ENCODE assay signal across 8 mouse cellular contexts in genomic region chr11:72489397-72489796, GRCm38 (mm10). TPM values are rescaled to one million over a fixed set of nuclear protein-coding genes. Genes with fewer than 3 reads are reported as not detected.
DNase-seq lines count a peak whose midpoint lies in the region; ATAC-seq and TF ChIP-seq lines count a peak whose summit lies in the region.

No protein-coding gene starts in this region.

- H3K27ac ChIP-seq in heart, embryonic 11.5 days (ENCODE audit: low read depth, low read length): no peak overlapping the region
- no peak overlapping the region for H3K27ac ChIP-seq in limb, embryonic 15.5 days
- peak overlapping the region; percentile 56; the same call in 1 of the 2 replicates for H3K27ac ChIP-seq in stomach, postnatal 0 days (replicated peaks)

- H3K9ac ChIP-seq in heart, embryonic 11.5 days (ENCODE audit: low read depth, low read length): peak overlapping the region; percentile 69
- peak overlapping the region; percentile 35 for H3K9ac ChIP-seq in limb, embryonic 15.5 days
- peak overlapping the region; percentile 61 for H3K9ac ChIP-seq in stomach, postnatal 0 days (ENCODE audit: low read length)

- peak overlapping the region; percentile 99 for H3K4me2 ChIP-seq in heart, embryonic 11.5 days
- H3K4me2 ChIP-seq in limb, embryonic 15.5 days: peak overlapping the region; percentile 99
- H3K4me2 ChIP-seq in stomach, postnatal 0 days (replicated peaks; ENCODE audit: low read depth): peak overlapping the region; percentile 94

- no peaks in the 10 kb centered on the region for H3K36me3 ChIP-seq in heart, embryonic 11.5 days (ENCODE audit: control insufficient read depth, insufficient read depth, low read length)
- no peaks in the 10 kb centered on the region for H3K36me3 ChIP-seq in limb, embryonic 15.5 days
- H3K36me3 ChIP-seq in stomach, postnatal 0 days (ENCODE audit: control insufficient read depth, insufficient read depth, low read length): no peaks in the 10 kb centered on the region

- H3K27me3 ChIP-seq in heart, embryonic 11.5 days (ENCODE audit: control insufficient read depth, insufficient read depth, low read length): peaks cover 34% of the 10 kb centered on the region
- peaks cover 58% of the 10 kb centered on the region for H3K27me3 ChIP-seq in limb, embryonic 15.5 days
- no peaks in the 10 kb centered on the region for H3K27me3 ChIP-seq in stomach, postnatal 0 days (ENCODE audit: control insufficient read depth, insufficient read depth, low read length)

- H3K4me1 ChIP-seq in heart, embryonic 11.5 days (ENCODE audit: control insufficient read depth, insufficient read depth, low read length): peaks cover 32% of the 10 kb centered on the region
- H3K4me1 ChIP-seq in limb, embryonic 15.5 days: peaks cover 17% of the 10 kb centered on the region
- peaks cover 6% of the 10 kb centered on the region; the same call in 1 of the 2 replicates for H3K4me1 ChIP-seq in stomach, postnatal 0 days (replicated peaks; ENCODE audit: control insufficient read depth, insufficient read depth)

- TF ChIP-seq CTCF in stomach, postnatal 0 days (IDR thresholded peaks at IDR 0.05; ENCODE audit: low read depth): no peak

- ATAC-seq in heart, embryonic 11.5 days (replicated peaks; ENCODE audit: insufficient number of reproducible peaks, low FRiP score, low TSS enrichment): no peak
- no peak for ATAC-seq in limb, embryonic 15.5 days (ENCODE audit: insufficient number of reproducible peaks, low FRiP score, low TSS enrichment, low read depth)
- ATAC-seq in stomach, postnatal 0 days (ENCODE audit: low FRiP score, low TSS enrichment): no peak

- peak overlapping the region; percentile 71 for H3K4me3 ChIP-seq in heart, embryonic 11.5 days (ENCODE audit: low read depth, low read length)
- peak overlapping the region; percentile 59 for H3K4me3 ChIP-seq in limb, embryonic 15.5 days
- H3K4me3 ChIP-seq in stomach, postnatal 0 days (ENCODE audit: low read depth, low read length): peak overlapping the region; percentile 50

- under 1% methylated on average over 34 of the region's 42 CpGs for WGBS in heart, embryonic 11.5 days (ENCODE audit: insufficient replicate concordance)
- WGBS in limb, embryonic 15.5 days: under 1% methylated on average over 35 of the region's 42 CpGs
- 2% methylated on average over 11 of the region's 42 CpGs for WGBS in stomach, postnatal 0 days

- no peak for DNase-seq in heart, postnatal 10 days
- peak; percentile 5 for DNase-seq in thymus, postnatal 25 days
- no peak for DNase-seq in thymus, postnatal 10 days (ENCODE audit: low spot score in 2 of 2)
- DNase-seq in stomach, postnatal 0 days (ENCODE audit: low spot score): no peak
- no peak for DNase-seq in right cerebral cortex, postnatal 10 days (ENCODE audit: low spot score in 2 of 2)
- DNase-seq in layer of hippocampus, adult 18-20 months (ENCODE audit: low spot score in 2 of 2): no peak

- no peak for TF ChIP-seq EP300 in stomach, postnatal 0 days (optimal IDR thresholded peaks at IDR 0.05)

- H3K9me3 ChIP-seq in heart, embryonic 11.5 days (replicated peaks; ENCODE audit: control insufficient read depth, low read length): no peaks in the 10 kb centered on the region
- no peaks in the 10 kb centered on the region for H3K9me3 ChIP-seq in limb, embryonic 15.5 days
- H3K9me3 ChIP-seq in stomach, postnatal 0 days (ENCODE audit: control insufficient read depth, low read length): no peaks in the 10 kb centered on the region

- intact Hi-C loops in heart, postnatal 10 days (cut with DNase I): loop anchor here (1.0 to 2.0 kb wide), 2 partner anchors 20 to 33 kb away; no protein-coding TSS in a partner anchor

RNA-seq across cellular contexts. Expression of gene Spns2, which starts 0.3 kb away (rescaled TPM):
- polyA plus RNA-seq in heart, embryonic 11.5 days (2014; fragmentation: Nextera tagmentation; extraction: Ambion mirVana): 4.0 and 4.6 TPM in 2 replicates
- 10 to 100 TPM; 18.0 to 19.5 TPM for total RNA-seq in heart, postnatal 10 days (2021)
- 10.6 TPM in 2 replicates for polyA plus RNA-seq in limb, embryonic 15.5 days (2015; fragmentation: Nextera tagmentation; extraction: Ambion mirVana)
- polyA plus RNA-seq in stomach, postnatal 0 days (2015; fragmentation: Nextera tagmentation; extraction: Ambion mirVana): 23.6 and 29.6 TPM in 2 replicates
- total RNA-seq in layer of hippocampus, adult 18-20 months (2021): 100 to 1,000 TPM in 1 of 2 experiments, 10 to 100 TPM in 1; 95.6 to 103 TPM

RNA-seq across cellular contexts. Expression of gene Mybbp1a, which starts 48.2 kb away (rescaled TPM):
- polyA plus RNA-seq in heart, embryonic 11.5 days (2014; fragmentation: Nextera tagmentation; extraction: Ambion mirVana): 93.8 and 101 TPM in 2 replicates
- 10 to 100 TPM; 47.0 to 50.0 TPM for total RNA-seq in heart, postnatal 10 days (2021)
- 127 and 128 TPM in 2 replicates for polyA plus RNA-seq in limb, embryonic 15.5 days (2015; fragmentation: Nextera tagmentation; extraction: Ambion mirVana)
- polyA plus RNA-seq in stomach, postnatal 0 days (2015; fragmentation: Nextera tagmentation; extraction: Ambion mirVana): 52.2 and 57.6 TPM in 2 replicates
- total RNA-seq in layer of hippocampus, adult 18-20 months (2021): 10 to 100 TPM; 54.6 to 56.8 TPM

RNA-seq across cellular contexts. Expression of gene Ggt6, which starts 54.1 kb away (rescaled TPM):
- not detected in 2 replicates for polyA plus RNA-seq in heart, embryonic 11.5 days (2014; fragmentation: Nextera tagmentation; extraction: Ambion mirVana)
- total RNA-seq in heart, postnatal 10 days (2021): not detected
- 10.4 and 11.5 TPM in 2 replicates for polyA plus RNA-seq in limb, embryonic 15.5 days (2015; fragmentation: Nextera tagmentation; extraction: Ambion mirVana)
- 12.9 and 13.0 TPM in 2 replicates for polyA plus RNA-seq in stomach, postnatal 0 days (2015; fragmentation: Nextera tagmentation; extraction: Ambion mirVana)
- under 1 TPM in 1 of 2 experiments, not detected in 1; 0.25 TPM for total RNA-seq in layer of hippocampus, adult 18-20 months (2021)

Comparison
In these comparisons a context has a peak if more than half of its experiments do, and no peak if none do; other contexts are left out.
1. RNA of gene Ggt6, which starts 54.1 kb away (polyA plus RNA-seq): 12.9 to 13.0 TPM in stomach, postnatal 0 days and 10.4 to 11.5 TPM in limb, embryonic 15.5 days; not detected in heart, embryonic 11.5 days; every median in the first group is over 10 times any median in the second.
2. Peak in every context shown above with its lines, with median percentiles within 50 percentile points of each other: H3K4me2 ChIP-seq, H3K4me3 ChIP-seq and H3K9ac ChIP-seq.